Mouse (Mus musculus) brain, embryonic 14.5 days (tissue): ENCODE measurements around the gene Tns3.

Experiments
- CTCF ChIP-seq: fragments of 200-500 bp; IDR thresholded peaks from 2 replicates; pipeline ENCODE4 v1.5.1; 2012; ENCODE audit warnings: inconsistent platforms, mild to moderate bottlenecking, moderate library complexity, borderline replicate concordance; ENCODE audit not compliant: insufficient read depth, insufficient read length; ENCODE audit errors: extremely low read depth
- POLR2A ChIP-seq: fragments of 200-500 bp; IDR thresholded peaks from 2 replicates; pipeline ENCODE4 v1.6.1; 2012; ENCODE audit warnings: mild to moderate bottlenecking, inconsistent platforms, borderline replicate concordance; ENCODE audit not compliant: poor library complexity, insufficient read depth, insufficient read length, severe bottlenecking; ENCODE audit errors: extremely low read depth

GRCm38 (mm10) chr11:8636680-8637079 is 27.7 kb downstream of the Tns3 start:
- TF ChIP-seq CTCF (no peak), POLR2A (no peak)
